Mouse (Mus musculus) embryo, embryonic 10 days (tissue): ENCODE data around the gene Mmp25.
A peak's percentile ranks its signal among the peaks of the same experiment; 100 is the strongest.

Experiments used
- DNase-seq: peaks from one replicate; pipeline ENCODE4 v3.0.0-alpha.2; 2015; ENCODE audit warnings: low spot score

Mmp25 gene

DNA sequence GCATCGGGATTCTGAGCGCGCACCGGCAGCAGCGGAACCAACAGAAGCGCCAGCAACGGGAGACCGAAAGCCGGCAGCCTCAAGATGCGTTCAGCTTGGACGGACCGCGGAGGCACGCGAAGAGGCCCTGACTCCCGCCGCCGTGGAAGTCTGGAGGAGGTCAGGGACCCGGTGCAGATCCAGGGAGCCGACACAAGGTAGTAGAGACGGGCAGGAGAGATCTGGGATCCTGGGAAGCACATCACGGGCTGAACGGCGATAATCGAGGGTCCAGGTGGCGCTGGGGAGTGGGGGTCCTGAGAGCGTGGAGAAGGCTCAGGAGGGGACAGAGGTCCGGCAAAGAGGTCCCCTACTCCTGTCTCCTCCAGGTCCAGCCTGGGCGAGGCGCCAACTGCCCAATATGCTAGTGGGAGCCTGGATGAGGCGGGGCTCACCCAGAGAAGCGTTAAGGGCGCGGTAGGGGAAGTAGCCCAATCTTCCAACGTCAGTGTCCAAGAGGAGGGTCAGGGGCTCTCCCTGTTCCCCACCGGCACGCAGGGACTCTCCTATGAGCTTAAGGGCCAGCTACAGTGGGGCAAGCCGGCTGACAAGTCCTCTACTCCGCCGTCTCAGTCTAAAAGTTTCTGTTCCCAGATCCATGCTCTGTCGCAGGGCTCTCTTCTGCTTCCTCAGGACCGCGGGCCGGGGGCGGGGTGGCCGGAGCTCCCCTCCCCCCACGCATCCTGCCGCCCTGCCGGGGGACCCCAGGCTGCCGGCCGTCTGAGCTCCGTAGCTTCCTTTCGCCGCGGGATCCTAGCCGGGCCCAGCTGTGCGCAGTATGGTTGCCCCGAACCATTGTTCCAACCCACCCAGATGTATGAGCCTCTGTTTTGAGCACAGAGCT is at the start of gene Mmp25:
Gene Mmp25, minus strand, starts transcription at position 665 of the 883 bp plus-strand sequence.
- DNase-seq = peak; percentile 38

- DNase-seq = peak; percentile 17
These were observed 49.4 kb upstream of the Mmp25 start for GRCm38 (mm10) chr17:23694491-23694890.

GRCm38 (mm10) chr17:23683856-23684672 is 39.0 kb upstream of the Mmp25 start, which contains the start of gene Cldn9:
Cldn9 (minus strand) TSS chr17:23684026.
- no peak for DNase-seq

DNA sequence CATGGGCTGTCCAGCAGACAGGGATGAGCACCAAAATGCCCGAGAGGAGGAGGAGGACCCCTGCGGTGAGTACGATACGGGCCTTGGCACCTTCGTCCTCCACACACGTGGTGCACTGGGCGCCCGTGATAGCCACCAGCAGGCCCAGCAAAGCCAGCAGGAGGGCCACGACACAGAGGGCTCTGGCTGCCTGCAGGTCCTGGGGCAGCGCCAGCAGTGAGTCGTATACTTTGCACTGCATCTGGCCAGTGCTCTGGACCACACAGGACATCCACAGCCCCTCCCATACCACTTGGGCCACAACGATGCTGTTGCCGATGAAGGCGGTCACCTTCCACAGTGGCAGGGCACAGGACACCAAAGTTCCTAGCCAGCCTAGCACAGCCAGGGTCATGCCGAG is 38.1 kb upstream of the Mmp25 start:
- no peak for DNase-seq

GRCm38 (mm10) chr17:23682530-23682929 is 37.5 kb upstream of the Mmp25 start:
- DNase-seq = no peak

DNA sequence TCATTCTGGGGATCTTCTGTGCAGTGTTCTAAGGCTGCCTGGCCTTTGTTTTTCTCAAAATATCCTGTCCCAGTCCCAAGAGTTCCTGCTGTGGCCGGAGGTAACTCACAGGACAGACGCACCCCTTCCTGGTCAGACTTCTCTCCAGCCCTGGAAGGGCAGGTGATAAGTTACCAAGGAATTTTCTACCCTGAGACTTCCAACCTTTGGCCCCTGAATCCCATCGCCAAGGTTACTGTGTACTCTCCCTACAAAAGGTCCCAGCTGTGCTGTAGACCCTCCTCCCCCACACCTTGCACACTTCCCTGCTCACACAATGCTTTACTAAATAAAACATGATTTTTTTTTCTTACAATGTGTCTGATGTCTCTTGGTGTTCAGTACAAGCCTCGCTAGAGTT is 37.0 kb upstream of the Mmp25 start:
- DNase-seq = no peak

- no peak for DNase-seq
These were observed 36.0 kb upstream of the Mmp25 start for GRCm38 (mm10) chr17:23681086-23681485.

DNA sequence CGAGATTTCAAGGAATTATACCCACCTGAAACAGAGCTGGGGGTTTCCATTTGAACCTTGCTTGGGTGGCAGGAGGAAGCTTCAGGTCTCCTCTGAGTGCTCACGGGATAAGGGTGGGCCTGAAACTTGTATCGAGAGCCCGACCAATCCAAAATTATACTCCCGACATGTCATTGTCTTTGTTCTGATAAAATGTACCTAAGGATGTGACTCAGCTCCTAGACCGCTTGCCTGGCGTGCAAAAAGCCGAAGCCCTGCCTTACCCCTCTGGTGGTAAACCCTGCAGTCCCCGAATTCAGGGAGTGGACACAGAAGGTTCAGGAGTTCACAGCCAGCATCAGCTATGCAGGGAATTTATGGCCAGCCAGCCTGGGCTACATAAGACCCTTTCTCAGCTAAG is 35.3 kb upstream of the Mmp25 start:
- DNase-seq = no peak

GRCm38 (mm10) chr17:23679127-23679835 is 34.2 kb upstream of the Mmp25 start, which contains the start of gene Cldn6:
Cldn6 (plus strand) TSS chr17:23679249.
- DNase-seq = peak; percentile 55

- peak; percentile 82 for DNase-seq
These were observed 32.2 kb upstream of the Mmp25 start, which contains the start of gene Tnfrsf12a for GRCm38 (mm10) chr17:23677236-23677679. Tnfrsf12a (minus strand) TSS chr17:23677468.

DNA sequence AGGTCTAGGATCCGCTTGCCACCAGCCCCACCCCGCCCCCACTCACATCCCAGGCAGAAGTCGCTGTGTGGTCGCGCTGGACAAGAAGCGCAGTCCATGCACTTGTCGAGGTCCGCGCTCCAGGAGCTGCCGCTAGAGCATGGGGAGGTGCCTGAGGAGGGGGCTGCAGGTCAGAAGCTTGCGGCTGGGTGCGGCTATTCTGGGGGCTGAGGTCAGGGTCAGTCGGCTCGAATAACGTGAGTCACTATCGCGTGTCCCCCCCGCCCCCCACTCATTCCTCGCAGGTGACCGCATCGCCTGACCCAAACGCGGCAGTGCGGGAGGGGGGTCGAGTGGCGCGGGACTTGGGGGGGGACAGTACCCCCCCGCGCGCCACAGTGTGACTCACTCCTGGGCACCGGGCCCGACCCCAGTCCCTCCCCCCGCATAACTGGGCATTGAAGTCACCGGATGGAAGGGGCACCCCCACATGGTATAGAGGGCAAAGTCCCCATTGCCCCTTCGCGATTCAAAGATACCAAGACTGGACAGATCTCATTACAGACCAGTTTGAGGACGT is 31.5 kb upstream of the Mmp25 start:
- DNase-seq = peak; percentile 57

DNA sequence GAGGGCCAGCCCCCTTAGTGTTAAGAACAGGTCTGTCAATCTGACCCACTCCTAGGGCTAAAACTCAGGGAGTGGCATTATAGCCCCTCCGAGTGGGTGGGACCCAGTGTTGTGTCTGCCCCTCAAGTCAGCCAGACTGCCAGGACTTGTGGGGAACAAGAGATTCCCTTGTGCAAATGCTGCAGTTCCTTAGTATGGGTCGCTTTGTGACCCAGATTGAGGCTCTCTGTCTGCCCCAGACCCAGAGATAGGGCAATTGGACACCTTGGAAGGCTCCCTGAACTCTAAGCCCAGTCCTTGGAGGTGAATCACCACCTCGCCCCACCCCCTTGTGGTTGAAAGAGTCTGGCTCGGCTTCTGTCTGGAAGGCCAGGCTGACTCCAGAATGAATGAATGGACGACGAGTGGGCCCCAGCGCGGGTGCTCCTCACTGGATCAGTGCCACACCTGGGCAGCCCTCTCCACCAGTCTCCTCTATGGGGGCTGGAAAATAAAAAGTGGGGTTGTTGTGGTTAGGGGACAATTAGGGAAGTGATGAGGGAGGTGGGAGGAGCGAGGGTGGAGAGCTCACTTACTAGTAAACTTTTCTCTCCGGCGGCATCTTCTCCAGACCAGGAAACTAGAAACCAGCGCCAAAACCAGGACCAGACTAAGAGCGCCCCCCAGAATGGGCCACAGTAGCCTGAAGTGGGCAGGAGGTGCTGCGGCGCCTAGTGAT is 30.6 kb upstream of the Mmp25 start:
- peak; percentile 54 for DNase-seq

DNA sequence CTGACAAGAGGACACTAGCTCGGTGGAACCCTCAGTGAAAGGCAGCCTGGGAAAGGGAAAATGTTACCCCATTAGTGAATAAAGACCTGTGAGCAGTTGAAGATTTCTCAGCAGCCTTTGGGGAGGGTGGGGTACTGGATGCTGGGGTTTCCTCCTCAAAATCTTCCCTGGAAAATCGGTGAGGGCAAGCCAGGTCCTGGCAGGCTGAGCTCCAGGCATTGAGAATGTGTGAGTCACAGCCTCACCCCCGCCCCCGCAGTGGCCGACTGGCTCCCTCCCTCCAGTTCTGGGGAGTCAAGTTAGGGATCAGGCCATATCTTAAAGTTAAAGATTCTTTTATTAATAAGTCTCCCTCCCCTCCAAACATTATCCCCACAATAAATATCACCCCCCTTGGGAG is 30.1 kb upstream of the Mmp25 start:
- no peak for DNase-seq

DNA sequence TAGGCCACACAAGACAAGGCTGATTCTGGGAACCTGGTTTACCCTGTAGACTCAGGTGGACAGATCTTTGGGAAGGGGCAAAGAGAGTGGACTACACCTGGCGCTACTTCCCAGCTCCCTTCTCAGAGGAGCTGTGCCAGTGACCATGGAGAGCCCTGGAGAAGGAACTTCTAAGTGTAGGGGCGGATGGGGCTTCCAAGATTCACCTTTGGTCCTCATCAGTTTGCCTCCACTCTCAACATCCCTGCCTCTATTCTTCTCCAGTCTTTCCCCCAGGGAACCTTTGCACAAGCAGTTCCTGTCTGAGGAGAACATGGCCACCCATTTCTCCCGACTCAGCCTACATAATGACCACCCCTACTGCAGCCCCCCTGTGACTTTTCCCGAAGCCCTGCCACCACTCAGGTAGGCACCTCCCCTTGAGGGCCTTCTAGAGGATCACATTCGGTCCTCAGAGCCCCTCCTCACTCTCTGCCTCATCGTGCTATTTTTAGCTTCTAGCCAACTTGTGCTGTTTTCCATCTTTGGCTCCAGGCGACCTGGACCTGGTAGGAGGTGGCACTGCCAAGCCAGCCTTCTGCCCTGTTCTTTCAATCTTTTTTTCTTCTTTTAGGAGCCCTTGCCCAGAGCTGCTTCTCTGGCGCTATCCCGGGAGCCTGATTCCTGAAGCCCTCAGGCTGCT is 29.3 kb upstream of the Mmp25 start:
- no peak for DNase-seq

GRCm38 (mm10) chr17:23673424-23674073 is 28.5 kb upstream of the Mmp25 start, which contains the start of the genes Hcfc1r1 and Thoc6:
Hcfc1r1 (plus strand) TSS chr17:23673596.
Thoc6 (minus strand) TSS chr17:23673882.
- DNase-seq = peak; percentile 96

GRCm38 (mm10) chr17:23672761-23673160 is 27.7 kb upstream of the Mmp25 start:
- DNase-seq = no peak

DNA sequence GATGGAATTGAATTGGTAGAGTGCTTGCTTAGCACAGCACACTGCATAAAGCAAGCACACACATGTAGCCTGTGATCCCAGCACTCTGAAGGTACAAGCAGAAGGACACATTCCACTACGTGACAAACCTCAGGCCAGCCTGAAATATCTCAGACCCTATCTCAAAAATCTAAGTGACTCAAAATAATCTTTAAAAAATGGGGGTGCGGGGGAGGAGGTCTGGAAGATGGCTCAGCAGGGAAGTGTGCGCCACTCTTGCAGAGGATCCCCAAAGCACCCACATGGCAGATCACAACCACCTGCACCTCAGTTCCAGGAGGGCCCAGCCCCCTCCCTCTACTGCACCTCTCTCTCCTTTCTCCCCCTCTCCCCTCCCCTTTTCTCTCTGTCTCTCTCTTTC is 26.4 kb upstream of the Mmp25 start:
- DNase-seq = no peak

- no peak for DNase-seq
These were observed 25.5 kb upstream of the Mmp25 start for GRCm38 (mm10) chr17:23670516-23671074.

- DNase-seq = no peak
These were observed 20.4 kb upstream of the Mmp25 start for GRCm38 (mm10) chr17:23665511-23665910.
